Mouse (Mus musculus) E14TG2a.4 (cell line): Measurements from ENCODE around the gene Vsig8.

Source experiments
- CTCF ChIP-seq: conservative IDR thresholded peaks from 2 replicates; pipeline ENCODE4 v1.5.1; 2014; ENCODE audit warnings: low read length
- NANOG ChIP-seq: IDR thresholded peaks from 2 replicates; pipeline ENCODE4 v1.6.1; 2014; ENCODE audit warnings: borderline replicate concordance, low read length, mixed read lengths
- POU5F1 ChIP-seq: IDR thresholded peaks from 2 replicates; pipeline ENCODE4 v1.6.1; 2014; ENCODE audit warnings: low read length, borderline replicate concordance

- TF ChIP-seq CTCF (no peak), NANOG (no peak), POU5F1 (no peak)
These were observed 34.9 kb upstream of the Vsig8 start, which contains the start of gene Cfap45 for GRCm38 (mm10) chr1:172520576-172521440.
